Mouse (Mus musculus): ENCODE data around the gene Myo1b.

DNA sequence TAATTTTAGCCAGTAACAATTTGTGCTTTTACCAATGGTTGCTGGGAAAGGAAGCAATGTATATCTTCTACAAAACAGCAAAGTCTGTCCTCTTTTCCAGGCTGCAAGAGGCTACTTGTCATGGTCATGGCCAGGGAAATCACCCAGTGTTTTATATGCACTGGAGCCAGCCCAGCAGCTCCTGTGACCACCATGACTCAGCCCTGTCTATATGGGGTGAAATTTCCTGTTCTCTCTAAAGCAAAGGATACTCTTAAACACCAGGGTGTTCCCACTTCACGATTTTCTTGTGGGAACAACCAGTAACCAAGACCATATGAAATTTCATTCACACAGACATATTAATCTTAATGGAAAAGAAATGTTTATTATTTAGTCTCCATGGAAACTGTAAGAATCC is 107.6 kb downstream of the Myo1b start:
- TF ChIP-seq CTCF (IDR thresholded peaks at IDR 0.05; ENCODE audit: extremely low read depth, insufficient read length, insufficient replicate concordance, low read depth, low read length) (no peak), POLR2A (IDR thresholded peaks at IDR 0.05; ENCODE audit: low read depth, low read length) (no peak)
